Mouse (Mus musculus) urinary bladder, postnatal 0 days (tissue): ENCODE data around the gene Grb2. TPM values are rescaled to one million over a fixed set of nuclear protein-coding genes. Genes with fewer than 3 reads are reported as not detected.

Experiments used
- polyA plus RNA-seq: library from polyadenylated mRNA; unstranded; fragments of >200 nt; fragmentation: Nextera tagmentation; extraction: Ambion mirVana; gene quantifications from 2 replicates; pipeline ENCODE4 v1.2.1, GENCODE M21; 2015

Grb2 gene
- polyA plus RNA-seq = 51.7 and 54.6 TPM in 2 replicates

DNA sequence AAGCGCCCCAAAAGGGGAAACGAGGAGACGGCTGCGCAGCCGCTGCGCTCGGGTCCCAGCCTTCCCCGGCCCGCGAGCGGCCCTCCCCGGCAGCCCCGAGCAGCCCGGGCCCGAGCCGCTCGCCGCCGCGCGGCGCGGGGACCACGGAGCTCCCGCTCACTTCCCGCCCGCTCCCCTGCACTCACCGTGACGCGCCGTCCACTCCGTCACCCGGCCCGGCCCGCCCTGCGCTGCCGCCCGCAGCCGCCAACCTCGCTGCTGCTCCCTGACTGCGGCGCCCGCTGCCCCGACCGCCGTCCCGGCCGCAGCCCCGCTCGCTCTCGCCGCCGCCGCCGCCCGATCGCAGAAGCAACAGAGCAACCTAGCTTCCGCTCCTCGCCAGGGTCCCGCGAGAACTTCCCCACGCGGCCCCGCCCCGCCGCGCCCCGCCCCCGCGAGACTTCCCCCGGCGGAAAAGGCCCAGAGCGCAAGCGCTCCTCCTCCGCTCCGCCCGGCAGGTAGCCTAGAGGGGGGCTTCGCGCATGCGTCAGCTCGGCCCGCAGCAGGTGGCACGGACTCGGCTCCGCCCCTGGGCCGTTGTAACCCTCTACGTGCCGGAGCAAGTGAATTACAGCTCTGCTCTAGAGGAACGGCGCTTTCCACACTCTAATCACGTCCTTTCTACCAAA, at the start of gene Grb2:
Grb2 (minus strand) TSS at position 389 of the 668 bp plus-strand sequence.

DNA sequence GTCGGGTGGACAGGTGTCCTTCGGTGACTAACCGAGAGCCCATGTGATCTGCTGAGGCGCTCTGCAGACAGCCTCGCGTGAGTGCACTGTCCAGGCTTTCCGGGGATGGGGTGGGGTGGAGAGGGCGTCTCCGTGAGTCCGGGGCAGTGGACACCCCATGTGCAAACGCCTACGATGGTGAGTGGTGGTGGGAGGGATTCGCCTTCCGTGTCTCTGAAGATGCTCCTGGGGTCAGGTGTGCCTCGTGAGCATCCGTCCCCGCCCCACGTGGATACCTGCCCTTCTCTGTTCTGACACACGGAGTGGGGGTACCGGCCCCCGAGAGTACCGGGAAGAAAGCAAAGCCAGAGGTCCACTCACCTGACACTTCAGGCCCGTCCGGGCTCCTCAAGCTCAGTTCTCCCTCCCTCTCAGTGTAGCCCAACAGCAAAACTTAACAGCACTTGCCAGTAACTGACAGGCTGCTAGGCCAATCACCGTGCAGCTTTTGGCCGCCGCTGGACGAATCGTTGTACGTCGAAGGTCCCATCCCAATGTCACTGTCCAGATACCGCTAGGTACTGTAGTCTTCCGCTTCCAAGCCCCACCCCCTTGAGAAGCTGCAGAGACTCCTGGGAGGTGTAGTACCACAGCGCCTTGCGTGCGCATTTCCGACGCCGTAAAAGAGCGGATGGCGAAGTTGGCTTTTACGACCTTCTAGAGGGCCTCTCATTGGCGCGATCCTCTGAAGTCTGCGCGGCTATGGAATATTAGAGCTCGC, 80.5 kb downstream of the Grb2 start, which contains the start of gene Slc25a19:
Slc25a19 (minus strand) TSS at position 591 of the 760 bp plus-strand sequence.

DNA sequence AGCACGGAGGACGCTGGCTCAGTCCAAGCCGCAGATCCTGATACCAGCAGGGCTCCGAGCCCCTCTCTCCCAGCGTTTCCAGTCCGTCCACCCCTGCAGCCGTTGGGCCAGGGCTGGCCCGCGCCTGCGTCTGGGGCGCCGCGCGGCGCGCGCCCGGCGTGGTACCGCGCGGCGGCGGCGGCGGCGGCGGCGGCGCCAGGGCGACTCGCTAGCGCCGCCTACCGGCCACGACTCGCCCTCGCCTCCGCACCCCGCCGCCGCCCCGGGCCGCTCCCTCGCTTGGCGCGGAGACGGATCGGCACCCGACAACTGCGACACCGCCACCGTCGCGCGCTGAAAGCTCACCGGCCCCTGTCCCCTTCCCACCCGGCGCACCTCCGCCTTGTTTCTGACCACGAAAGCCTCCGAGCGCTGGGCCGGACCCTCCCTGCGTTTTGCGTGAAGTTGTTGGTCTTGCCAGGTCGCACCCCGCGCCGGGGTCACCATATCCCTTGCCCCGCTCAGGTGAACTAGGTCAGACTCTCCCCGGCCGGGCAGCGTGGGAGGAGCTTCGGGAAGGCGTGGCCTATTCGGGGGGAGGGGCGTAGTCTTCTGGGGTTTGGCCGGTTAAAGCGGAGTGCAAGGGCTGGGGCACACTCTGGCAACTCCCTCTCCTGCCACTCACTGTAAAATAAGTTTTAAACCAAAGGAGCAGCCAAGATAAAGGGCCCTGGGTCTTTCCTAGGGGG, 95.8 kb downstream of the Grb2 start, which contains the start of gene Mif4gd:
Mif4gd (minus strand) TSS at position 560 of the 728 bp plus-strand sequence.

DNA sequence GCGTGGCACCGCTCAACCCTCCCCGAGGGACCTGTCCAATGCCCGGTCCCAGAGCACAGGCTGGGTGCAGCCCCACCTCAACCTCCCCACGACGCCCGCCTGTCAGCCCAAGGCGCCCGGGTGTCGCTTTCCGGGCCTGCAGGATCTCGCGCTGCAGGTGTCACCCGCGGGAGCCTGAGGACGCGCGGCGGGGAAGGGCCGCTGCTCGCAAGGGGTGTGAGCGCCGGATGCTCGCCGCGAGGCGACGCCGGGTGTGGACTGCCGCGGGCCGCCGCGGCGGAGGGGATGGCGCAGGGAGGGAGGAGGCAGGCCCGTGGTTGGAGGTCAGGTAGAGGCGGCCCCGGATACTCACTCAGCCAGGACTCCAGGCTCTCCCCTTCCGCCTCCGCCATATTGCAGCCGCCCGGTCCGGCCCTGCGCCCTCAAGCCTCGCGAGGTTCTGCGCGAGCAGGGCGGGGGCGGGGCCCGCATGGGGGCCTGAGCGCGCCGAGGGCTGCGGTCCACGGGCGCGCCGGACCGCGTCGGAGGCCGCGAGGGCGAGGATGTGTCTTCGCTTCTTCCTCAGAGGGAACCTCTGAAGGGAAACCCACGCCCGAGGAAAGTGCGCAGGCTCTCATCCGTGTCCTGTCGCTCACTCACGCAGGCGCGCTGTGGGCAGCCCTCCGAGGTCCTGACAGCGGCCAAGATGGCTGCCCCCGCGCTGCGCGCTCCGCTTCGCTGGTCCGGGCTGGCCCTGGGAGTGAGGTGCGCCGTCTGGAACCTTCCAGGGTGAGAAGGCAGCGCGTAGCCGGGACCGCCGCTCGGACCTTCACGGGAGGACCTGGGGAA, 104.7 kb downstream of the Grb2 start, which contains the start of the genes Mrps7 and Gga3:
Mrps7 (plus strand) TSS at position 450 of the 828 bp plus-strand sequence.
Gga3 (minus strand) TSS at position 576 of the 828 bp plus-strand sequence.

Other genes with a start within 250 kb of the Grb2 start
- 0.22 and 0.33 TPM in 2 replicates for gene Slc16a5, start 246.1 kb downstream of the Grb2 start, polyA plus RNA-seq
- 4.4 and 5.6 TPM in 2 replicates for gene Armc7, start 232.9 kb downstream of the Grb2 start, polyA plus RNA-seq
- gene Nt5c, start 216.7 kb downstream of the Grb2 start, polyA plus RNA-seq = 85.1 and 95.3 TPM in 2 replicates
- gene Jpt1, start 194.2 kb downstream of the Grb2 start, polyA plus RNA-seq = 154 and 157 TPM in 2 replicates
- 464 and 528 TPM in 2 replicates for gene Sumo2, start 172.3 kb downstream of the Grb2 start, polyA plus RNA-seq
- 56.7 and 60.6 TPM in 2 replicates for gene Nup85, start 144.2 kb downstream of the Grb2 start, polyA plus RNA-seq
- 47.1 and 54.7 TPM in 2 replicates for gene Mrps7, start 104.7 kb downstream of the Grb2 start, polyA plus RNA-seq
- 8.4 TPM in 2 replicates for gene Gga3, start 104.5 kb downstream of the Grb2 start, polyA plus RNA-seq
- gene Mif4gd, start 95.6 kb downstream of the Grb2 start, polyA plus RNA-seq = 39.6 and 43.5 TPM in 2 replicates
- gene Slc25a19, start 80.3 kb downstream of the Grb2 start, polyA plus RNA-seq = 11.5 and 13.6 TPM in 2 replicates
- 8.6 and 9.0 TPM in 2 replicates for gene Tmem94, start 56.8 kb upstream of the Grb2 start, polyA plus RNA-seq
- gene Caskin2, start 105.0 kb upstream of the Grb2 start, polyA plus RNA-seq = 7.9 and 8.2 TPM in 2 replicates
- gene Tsen54, start 106.1 kb upstream of the Grb2 start, polyA plus RNA-seq = 16.5 and 18.5 TPM in 2 replicates
- 21.2 and 21.8 TPM in 2 replicates for gene Llgl2, start 115.5 kb upstream of the Grb2 start, polyA plus RNA-seq
- gene Myo15b, start 149.8 kb upstream of the Grb2 start, polyA plus RNA-seq = 0.22 and 0.26 TPM in 2 replicates
- gene Smim5, start 191.4 kb upstream of the Grb2 start, polyA plus RNA-seq = 3.9 and 6.6 TPM in 2 replicates
- 2.8 and 3.7 TPM in 2 replicates for gene Smim6, start 203.4 kb upstream of the Grb2 start, polyA plus RNA-seq
- 22.6 and 24.7 TPM in 2 replicates for gene Sap30bp, start 224.7 kb upstream of the Grb2 start, polyA plus RNA-seq
- 8.5 and 8.6 TPM in 2 replicates for gene Recql5, start 224.9 kb upstream of the Grb2 start, polyA plus RNA-seq